Mouse (Mus musculus): Measurements from ENCODE around the gene Pam16. TPM values are rescaled to one million over a fixed set of nuclear protein-coding genes. Genes with fewer than 3 reads are reported as not detected.
"Not testable (repeated sequence)": the region's sequence is repeated elsewhere in the genome, so short reads cannot be mapped to it uniquely, and the experiment has no call there.

The Pam16 gene
- total RNA-seq, 2 experiments from 2014 or later = 84.4 to 90.4 TPM

DNA sequence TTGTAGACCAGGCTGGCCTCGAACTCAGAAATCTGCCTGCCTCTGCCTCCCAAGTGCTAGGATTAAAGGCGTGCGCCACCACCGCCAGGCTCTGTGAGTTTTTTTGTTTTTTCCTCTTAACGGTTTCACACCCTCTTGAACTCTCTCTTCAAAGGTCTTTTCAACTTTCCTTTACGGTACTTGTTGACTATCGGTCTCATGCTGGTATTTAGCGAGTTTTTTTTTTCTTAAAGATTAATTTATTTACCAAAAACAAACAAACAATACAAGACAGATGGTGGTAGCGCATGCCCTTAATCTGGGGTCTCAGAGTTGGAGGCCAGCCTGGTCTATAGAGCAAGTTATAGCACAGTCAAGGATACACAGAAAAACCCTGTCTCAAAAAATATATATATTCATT is 34.6 kb downstream of the Pam16 start:
- no peak for DNase-seq

GRCm38 (mm10) chr16:4587516-4588210 is 37.1 kb downstream of the Pam16 start:
- no peak for DNase-seq

DNA sequence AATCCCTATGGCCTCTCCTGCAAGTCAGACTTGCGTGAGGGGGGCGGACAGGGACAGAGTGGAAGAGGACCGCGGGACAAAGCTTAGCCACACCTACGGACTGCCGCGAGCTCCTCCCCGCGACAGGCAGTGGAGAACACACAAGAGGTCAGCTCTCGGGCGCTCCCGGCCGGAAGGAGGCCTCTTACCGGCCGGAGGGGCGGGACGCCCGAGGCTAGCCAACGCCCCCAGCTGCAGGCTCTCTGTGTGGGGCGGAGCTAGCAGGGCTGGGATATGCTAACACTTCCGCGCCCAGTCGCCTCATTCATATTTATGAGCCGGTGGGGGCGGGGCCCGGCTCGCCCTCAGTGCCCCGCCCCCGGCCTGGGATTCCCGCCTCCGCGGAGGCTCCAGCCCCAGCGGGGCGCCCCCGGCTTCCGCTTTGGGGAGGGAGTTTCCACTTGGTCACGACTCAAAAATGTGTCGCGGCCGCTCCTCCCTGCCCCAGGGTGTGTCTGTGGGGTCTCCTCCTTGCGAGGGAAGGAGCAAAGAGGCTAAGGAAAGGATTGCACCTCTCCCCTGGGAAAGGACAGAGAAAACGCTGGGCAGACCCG is 38.2 kb downstream of the Pam16 start:
- peak; percentile 85 to 88 for DNase-seq

DNA sequence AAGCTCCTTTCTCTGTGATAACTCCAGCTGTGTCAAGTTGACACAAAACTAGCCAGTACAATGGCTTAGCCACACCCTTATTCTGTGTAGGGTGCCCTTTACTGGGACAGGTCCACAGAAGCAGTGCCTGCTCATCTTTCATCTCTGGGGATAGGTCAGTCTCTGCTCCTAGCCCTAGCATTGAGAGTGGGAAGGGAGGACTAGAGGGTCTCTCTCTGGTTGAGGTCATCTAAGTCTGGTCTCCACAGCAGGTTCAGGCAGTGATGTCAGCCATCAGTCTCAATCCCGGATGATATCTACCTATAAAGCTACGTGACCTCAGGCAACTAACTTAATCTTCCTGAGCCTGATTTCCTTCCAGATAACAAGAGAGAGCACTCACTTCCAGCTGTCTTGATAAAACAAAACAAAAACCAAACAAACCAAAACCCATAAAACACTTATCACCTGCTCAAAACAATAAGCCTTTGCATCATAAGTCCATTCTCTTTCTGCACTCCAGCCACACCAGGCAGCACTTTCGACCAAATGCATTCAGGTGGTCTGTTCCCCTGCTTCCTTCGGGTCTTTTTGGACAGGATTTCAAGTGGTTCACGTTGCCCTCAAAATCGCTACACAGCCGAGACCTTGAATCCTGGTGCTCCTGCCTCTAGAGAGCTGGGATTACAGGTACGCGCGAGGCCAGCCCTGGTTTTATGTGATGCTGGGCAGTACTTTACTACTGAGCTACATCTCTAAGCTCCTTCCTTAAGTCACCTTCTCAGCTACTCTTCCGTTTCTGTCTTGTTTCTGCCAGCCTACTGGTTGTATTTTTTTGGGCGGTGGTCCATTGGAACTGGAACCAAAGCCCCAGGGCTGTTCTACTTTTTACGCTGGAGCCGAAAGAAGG is 38.9 kb downstream of the Pam16 start:
- DNase-seq = no peak

- no peak for DNase-seq
Measured at GRCm38 (mm10) chr16:4584438-4584837, 40.4 kb downstream of the Pam16 start.

- DNase-seq = no peak
Measured at GRCm38 (mm10) chr16:4583807-4584206, 41.0 kb downstream of the Pam16 start.

- DNase-seq = not testable (repeated sequence)
Measured at GRCm38 (mm10) chr16:4581179-4581578, 43.6 kb downstream of the Pam16 start.

DNA sequence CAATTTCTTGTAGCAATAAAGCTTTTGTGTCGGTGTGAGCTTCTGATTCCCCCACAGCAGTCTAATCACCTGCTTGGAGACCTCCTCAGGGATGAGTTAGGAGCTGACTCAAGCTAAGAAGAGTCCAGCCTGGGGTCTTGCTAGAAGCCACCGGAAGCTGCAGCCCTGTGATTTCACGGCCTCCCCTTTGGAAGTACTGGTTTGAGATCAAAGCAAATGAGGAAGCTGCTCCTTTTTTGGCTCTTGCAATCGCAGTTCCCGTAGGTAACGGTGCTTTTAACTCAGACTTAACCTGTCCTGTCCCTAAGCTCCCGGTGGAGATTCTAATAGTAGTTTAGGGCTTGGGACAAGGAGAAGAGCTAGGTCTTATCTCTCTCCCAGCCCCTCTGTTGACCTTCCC is 46.2 kb downstream of the Pam16 start:
- DNase-seq = no peak

DNA sequence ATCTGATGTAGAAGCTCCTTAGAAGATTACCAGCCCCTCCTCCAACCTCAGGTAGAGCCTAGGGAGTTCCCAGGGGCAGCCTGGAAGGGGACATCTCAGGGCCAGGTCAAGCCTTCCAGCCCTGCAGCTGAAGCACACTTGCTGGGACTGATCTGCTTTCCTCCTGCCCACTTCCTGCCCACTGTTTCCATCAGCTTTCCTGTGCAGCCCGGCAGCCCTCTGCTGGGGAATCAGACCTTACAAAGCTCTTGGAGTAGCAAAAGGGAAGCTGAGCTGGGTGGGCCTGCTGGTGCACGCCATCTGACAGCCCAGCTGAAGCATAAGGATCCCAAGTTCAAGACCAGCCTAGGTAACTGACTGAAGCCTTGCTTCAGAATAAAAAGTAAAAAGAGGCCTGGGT is 47.9 kb downstream of the Pam16 start:
- DNase-seq = no peak

- no peak for DNase-seq
Measured at GRCm38 (mm10) chr16:4576038-4576437, 48.8 kb downstream of the Pam16 start.

GRCm38 (mm10) chr16:4570737-4571136 is 54.1 kb downstream of the Pam16 start:
- no peak for DNase-seq

DNA sequence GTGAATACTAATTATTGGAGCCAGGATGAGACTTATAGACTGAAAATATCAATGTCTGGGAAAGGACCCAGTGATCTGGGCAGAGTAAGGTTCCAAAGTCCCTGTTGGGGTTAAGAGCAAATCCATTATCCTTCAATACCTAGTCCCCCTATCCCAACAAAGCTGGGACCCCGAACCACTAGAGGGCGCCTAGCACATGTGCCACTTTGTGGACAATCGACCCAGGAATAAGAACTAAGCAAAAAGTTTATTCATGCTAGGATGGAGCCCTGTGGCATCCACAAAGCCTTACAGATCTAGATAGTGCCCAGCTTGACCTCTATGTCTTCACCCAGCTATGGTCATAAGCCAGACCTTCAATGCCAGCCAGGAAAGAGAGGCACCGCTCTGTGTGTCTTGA is 56.9 kb downstream of the Pam16 start:
- peak; percentile 70 to 72 for DNase-seq

Other genes with a start within 250 kb of the Pam16 start
- 100 to 1,000 TPM in 1 of 2 experiments, 10 to 100 TPM in 1; 97.5 to 103 TPM for gene Adcy9, start 204.5 kb downstream of the Pam16 start, total RNA-seq (2021)
- gene Srl, start 83.2 kb downstream of the Pam16 start, total RNA-seq (2021) = 10 to 100 TPM; 13.6 to 14.1 TPM
- gene Tfap4, start 65.1 kb downstream of the Pam16 start, total RNA-seq (2021) = 1 to 10 TPM; 4.3 to 4.7 TPM
- gene Glis2, start 30.3 kb downstream of the Pam16 start, total RNA-seq (2021) = 10 to 100 TPM; 13.1 to 14.6 TPM
- gene Vasn, start 15.0 kb upstream of the Pam16 start, total RNA-seq (2021) = 1 to 10 TPM; 4.4 to 5.7 TPM
- 10 to 100 TPM; 61.7 to 65.6 TPM for gene Dnaja3, start 15.0 kb upstream of the Pam16 start, total RNA-seq (2021)
- gene Coro7, start 54.8 kb upstream of the Pam16 start, total RNA-seq (2021) = 10 to 100 TPM; 79.4 to 96.0 TPM
- gene Nmral1, start 94.4 kb upstream of the Pam16 start, total RNA-seq (2021) = 10 to 100 TPM; 14.5 to 15.2 TPM
- 10 to 100 TPM; 88.2 to 98.0 TPM for gene Hmox2, start 101.4 kb upstream of the Pam16 start, total RNA-seq (2021)
- gene Cdip1, start 165.3 kb upstream of the Pam16 start, total RNA-seq (2021) = 100 to 1,000 TPM; 236 to 243 TPM
- gene 4930562C15Rik, start 210.4 kb upstream of the Pam16 start, total RNA-seq (2021) = not detected

All from layer of hippocampus, postnatal 36 days (tissue).